Mouse (Mus musculus) liver, embryonic 11.5 days (tissue): ENCODE results near the gene Nrxn1. TPM values are rescaled to one million over a fixed set of nuclear protein-coding genes. Genes with fewer than 3 reads are reported as not detected.

ENCODE experiments used
- ATAC-seq: fragments of 200-750 bp; cut with Nextera tagmentation; replicated peaks from 2 replicates; pipeline ENCODE4 v1.8.0; 2017; ENCODE audit warnings: moderate number of reproducible peaks, mild to moderate bottlenecking, moderate TSS enrichment, moderate library complexity; ENCODE audit not compliant: low FRiP score
- DNase-seq: peaks from one replicate; pipeline ENCODE4 v3.0.0-alpha.2; 2017; ENCODE audit warnings: low spot score
- H3K27ac ChIP-seq: fragments of 300-500 bp; sonication (generic); 2 replicates; pipeline ENCODE4 v1.5.1; 2014; ENCODE audit warnings: mild to moderate bottlenecking, low read depth, low read length, control low read depth
- H3K27me3 ChIP-seq: fragments of 300-500 bp; sonication (generic); replicated peaks from 2 replicates; pipeline ENCODE4 v1.6.1; 2014; ENCODE audit warnings: low read length, mixed read lengths; ENCODE audit not compliant: control insufficient read depth, insufficient read depth
- H3K36me3 ChIP-seq: fragments of 300-500 bp; sonication (generic); 2 replicates; pipeline ENCODE4 v1.6.1; 2014; ENCODE audit warnings: mild to moderate bottlenecking, low read length, moderate library complexity, mixed read lengths; ENCODE audit not compliant: control insufficient read depth, insufficient read depth
- H3K4me1 ChIP-seq: fragments of 300-500 bp; sonication (generic); replicated peaks from 2 replicates; pipeline ENCODE4 v1.6.1; 2014; ENCODE audit warnings: low read length, mixed read lengths; ENCODE audit not compliant: control insufficient read depth, insufficient read depth
- H3K4me2 ChIP-seq: fragments of 300-500 bp; sonication (generic); 2 replicates; pipeline ENCODE4 v1.6.1; 2014; ENCODE audit warnings: mild to moderate bottlenecking, control low read depth, moderate library complexity
- H3K4me3 ChIP-seq: fragments of 300-500 bp; sonication (generic); 2 replicates; pipeline ENCODE4 v1.5.1; 2014; ENCODE audit warnings: low read depth, low read length, control low read depth
- H3K9ac ChIP-seq: fragments of 300-500 bp; sonication (generic); 2 replicates; pipeline ENCODE4 v1.6.1; 2014; ENCODE audit warnings: low read depth, low read length, control low read depth
- H3K9me3 ChIP-seq: fragments of 300-500 bp; sonication (generic); 2 replicates; pipeline ENCODE4 v1.6.1; 2016; ENCODE audit warnings: low read length, inconsistent platforms, mixed read lengths; ENCODE audit not compliant: control insufficient read depth
- WGBS: fragments of 180-500 bp; shearing (Covaris S2); extraction: QIAGEN DNeasy Blood & Tissue Kit; methylation state at CpG from one replicate; pipeline ENCODE4 v1.1.7; 2014; 5-methylcytosine and 5-hydroxymethylcytosine counted together
- polyA plus RNA-seq: library from polyadenylated mRNA; unstranded; fragments of >200 nt; fragmentation: Nextera tagmentation; extraction: Ambion mirVana; gene quantifications from 2 replicates; pipeline ENCODE4 v1.2.1, GENCODE M21; 2014

The Nrxn1 gene
- polyA plus RNA-seq, 1 experiment from 2014 or later = 0.70 TPM

GRCm38 (mm10) chr17:90376533-90376932 lies 716.3 kb downstream of the Nrxn1 start:
- Histone ChIP-seq H3K27ac (no peak overlapping the region), H3K9ac (no peak overlapping the region), H3K27me3 (no peaks in the 10 kb centered on the region), H3K4me3 (no peak overlapping the region), H3K4me2 (no peak overlapping the region), H3K4me1 (no peaks in the 10 kb centered on the region), H3K9me3 (no peaks in the 10 kb centered on the region), H3K36me3 (no peaks in the 10 kb centered on the region)
- DNase-seq (no peak), ATAC-seq (no peak)
- 89% methylated on average over 2 of the region's 2 CpGs for WGBS

GRCm38 (mm10) chr17:90362169-90362568 lies 730.7 kb downstream of the Nrxn1 start:
- Histone ChIP-seq H3K27ac (no peak overlapping the region), H3K4me2 (no peak overlapping the region), H3K4me1 (no peaks in the 10 kb centered on the region), H3K9ac (no peak overlapping the region), H3K4me3 (no peak overlapping the region), H3K27me3 (no peaks in the 10 kb centered on the region), H3K36me3 (no peaks in the 10 kb centered on the region), H3K9me3 (no peaks in the 10 kb centered on the region)
- ATAC-seq (no peak), DNase-seq (no peak)
- WGBS = 74% methylated on average over 4 of the region's 4 CpGs

- Histone ChIP-seq H3K27ac (no peak overlapping the region), H3K4me1 (no peaks in the 10 kb centered on the region), H3K36me3 (no peaks in the 10 kb centered on the region), H3K27me3 (no peaks in the 10 kb centered on the region), H3K4me3 (no peak overlapping the region), H3K9me3 (no peaks in the 10 kb centered on the region), H3K9ac (no peak overlapping the region), H3K4me2 (no peak overlapping the region)
- 62% methylated on average over 5 of the region's 5 CpGs for WGBS
- no peak for ATAC-seq
- DNase-seq = no peak
Measured at GRCm38 (mm10) chr17:90349385-90350095, 743.3 kb downstream of the Nrxn1 start.

GRCm38 (mm10) chr17:90346735-90347475 lies 746.0 kb downstream of the Nrxn1 start:
- WGBS = 60% methylated on average over 3 of the region's 3 CpGs
- Histone ChIP-seq H3K27me3 (no peaks in the 10 kb centered on the region), H3K4me1 (no peaks in the 10 kb centered on the region), H3K27ac (no peak overlapping the region), H3K9me3 (no peaks in the 10 kb centered on the region), H3K4me3 (no peak overlapping the region), H3K9ac (no peak overlapping the region), H3K36me3 (no peaks in the 10 kb centered on the region), H3K4me2 (no peak overlapping the region)
- DNase-seq = no peak
- ATAC-seq = no peak

DNA sequence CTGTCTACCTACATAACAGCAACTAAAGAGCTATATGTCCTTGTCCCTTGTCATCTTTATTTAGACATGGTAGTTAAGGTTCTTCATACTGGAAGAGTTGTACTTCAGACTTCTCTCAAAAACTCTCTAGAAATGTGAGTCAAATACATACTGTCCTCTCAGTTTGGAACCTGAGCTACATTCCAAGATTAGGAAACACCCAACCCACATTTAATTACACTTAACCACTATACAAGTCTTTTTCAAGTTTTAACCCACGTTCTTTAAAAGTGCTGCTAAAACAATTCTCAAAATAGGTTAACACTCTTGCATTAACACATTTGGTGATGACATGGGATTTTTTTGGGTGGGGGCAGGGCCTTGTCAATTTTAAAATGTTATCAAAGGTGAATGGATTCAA lies 759.4 kb downstream of the Nrxn1 start:
- Histone ChIP-seq H3K27me3 (no peaks in the 10 kb centered on the region), H3K4me3 (no peak overlapping the region), H3K27ac (no peak overlapping the region), H3K4me2 (no peak overlapping the region), H3K9me3 (no peaks in the 10 kb centered on the region), H3K36me3 (no peaks in the 10 kb centered on the region), H3K4me1 (no peaks in the 10 kb centered on the region), H3K9ac (no peak overlapping the region)
- 70% methylated on average over 1 of the region's 1 CpGs for WGBS
- DNase-seq = no peak
- no peak for ATAC-seq

- H3K36me3 ChIP-seq = no peaks in the 10 kb centered on the region
- no peaks in the 10 kb centered on the region for H3K27me3 ChIP-seq
- no peak overlapping the region for H3K27ac ChIP-seq
- H3K4me3 ChIP-seq = no peak overlapping the region
- no peak overlapping the region for H3K4me2 ChIP-seq
- ATAC-seq (no peak), DNase-seq (no peak)
- WGBS = 75% methylated on average over 6 of the region's 6 CpGs
- no peak overlapping the region for H3K9ac ChIP-seq
- no peaks in the 10 kb centered on the region for H3K4me1 ChIP-seq
- no peaks in the 10 kb centered on the region for H3K9me3 ChIP-seq
Measured at GRCm38 (mm10) chr17:90323674-90324073, 769.2 kb downstream of the Nrxn1 start.

DNA sequence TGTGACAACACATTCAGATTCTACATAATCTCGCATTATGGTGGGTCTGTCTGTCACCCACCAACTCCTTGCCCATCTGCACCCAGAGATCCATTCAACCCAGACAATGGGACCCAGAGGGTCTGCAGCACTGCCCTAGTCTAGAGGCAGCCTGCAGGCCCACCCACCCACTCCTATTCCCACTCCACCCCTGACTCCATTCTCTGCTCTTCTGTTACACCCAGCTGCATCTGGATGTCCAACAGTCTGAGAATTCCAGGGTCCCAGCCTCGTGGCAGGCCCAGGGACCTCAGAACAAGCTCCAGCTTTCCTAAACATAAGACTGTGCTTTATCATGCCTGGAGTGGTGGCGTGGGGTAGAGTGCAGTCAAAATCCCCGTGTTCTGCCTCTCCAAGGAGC lies 820.6 kb downstream of the Nrxn1 start:
- no peaks in the 10 kb centered on the region for H3K9me3 ChIP-seq
- 55% methylated on average over 4 of the region's 4 CpGs for WGBS
- H3K4me3 ChIP-seq = no peak overlapping the region
- H3K36me3 ChIP-seq = no peaks in the 10 kb centered on the region
- no peak overlapping the region for H3K4me2 ChIP-seq
- DNase-seq = no peak
- H3K27ac ChIP-seq = no peak overlapping the region
- H3K4me1 ChIP-seq = no peaks in the 10 kb centered on the region
- no peak overlapping the region for H3K9ac ChIP-seq
- no peak for ATAC-seq
- no peaks in the 10 kb centered on the region for H3K27me3 ChIP-seq

DNA sequence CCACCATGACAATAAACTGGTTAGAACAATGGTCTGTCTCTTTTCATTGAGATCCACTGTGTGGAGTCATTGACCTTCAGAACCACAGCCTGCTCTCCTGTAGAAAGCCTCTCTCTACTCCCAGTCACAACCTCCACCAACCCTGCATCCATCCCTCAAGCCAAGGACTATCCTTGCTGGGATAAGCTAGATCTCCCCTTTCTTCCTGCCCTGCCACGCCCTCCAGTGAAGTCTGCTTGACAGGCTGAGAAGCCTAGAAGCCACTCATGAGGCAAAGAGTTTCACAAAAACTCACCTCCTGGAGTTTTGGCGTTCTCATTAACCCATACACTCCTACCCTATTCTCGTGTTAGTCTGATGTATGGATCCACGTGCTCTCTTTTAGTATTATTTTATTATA lies 821.7 kb downstream of the Nrxn1 start:
- no peak overlapping the region for H3K9ac ChIP-seq
- ATAC-seq (no peak), DNase-seq (no peak)
- no peaks in the 10 kb centered on the region for H3K36me3 ChIP-seq
- no peak overlapping the region for H3K4me2 ChIP-seq
- H3K9me3 ChIP-seq = no peaks in the 10 kb centered on the region
- 23% methylated on average over 4 of the region's 4 CpGs for WGBS
- H3K4me1 ChIP-seq = no peaks in the 10 kb centered on the region
- no peak overlapping the region for H3K27ac ChIP-seq
- H3K27me3 ChIP-seq = no peaks in the 10 kb centered on the region
- no peak overlapping the region for H3K4me3 ChIP-seq

DNA sequence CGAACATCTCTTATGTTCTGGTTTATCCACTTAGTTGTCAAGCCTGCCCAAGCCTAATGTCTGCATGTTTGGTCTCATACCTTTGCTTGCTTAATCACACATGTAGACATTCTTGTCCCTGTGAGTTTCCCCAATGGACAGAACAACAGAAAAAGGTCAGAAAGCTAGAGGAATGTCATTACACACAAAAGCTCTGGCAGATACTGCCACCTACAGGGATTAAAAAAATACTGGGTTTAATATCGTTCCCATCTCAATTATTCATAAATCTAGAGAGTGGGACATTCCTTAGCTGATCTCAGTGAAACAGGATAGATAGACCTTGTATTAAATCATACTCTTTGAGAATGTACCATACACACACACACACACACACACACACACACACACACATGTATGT lies 823.7 kb downstream of the Nrxn1 start:
- no peak for DNase-seq
- no peak for ATAC-seq

More for the DNA sequence above, 823.7 kb downstream of the Nrxn1 start:
- Histone ChIP-seq H3K27me3 (no peaks in the 10 kb centered on the region), H3K4me1 (no peaks in the 10 kb centered on the region), H3K9ac (no peak overlapping the region), H3K27ac (no peak overlapping the region), H3K4me3 (no peak overlapping the region), H3K4me2 (no peak overlapping the region), H3K36me3 (no peaks in the 10 kb centered on the region), H3K9me3 (no peaks in the 10 kb centered on the region)
- WGBS = 72% methylated on average over 2 of the region's 2 CpGs
